Mouse (Mus musculus): ENCODE results near the gene Six1.

Six1 gene

GRCm38 (mm10) chr12:73037385-73038160, 16.1 kb downstream of the Six1 start:
- no peak for DNase-seq (ENCODE audit: inconsistent age in 2 of 2, low spot score in 1 of 2)

DNA sequence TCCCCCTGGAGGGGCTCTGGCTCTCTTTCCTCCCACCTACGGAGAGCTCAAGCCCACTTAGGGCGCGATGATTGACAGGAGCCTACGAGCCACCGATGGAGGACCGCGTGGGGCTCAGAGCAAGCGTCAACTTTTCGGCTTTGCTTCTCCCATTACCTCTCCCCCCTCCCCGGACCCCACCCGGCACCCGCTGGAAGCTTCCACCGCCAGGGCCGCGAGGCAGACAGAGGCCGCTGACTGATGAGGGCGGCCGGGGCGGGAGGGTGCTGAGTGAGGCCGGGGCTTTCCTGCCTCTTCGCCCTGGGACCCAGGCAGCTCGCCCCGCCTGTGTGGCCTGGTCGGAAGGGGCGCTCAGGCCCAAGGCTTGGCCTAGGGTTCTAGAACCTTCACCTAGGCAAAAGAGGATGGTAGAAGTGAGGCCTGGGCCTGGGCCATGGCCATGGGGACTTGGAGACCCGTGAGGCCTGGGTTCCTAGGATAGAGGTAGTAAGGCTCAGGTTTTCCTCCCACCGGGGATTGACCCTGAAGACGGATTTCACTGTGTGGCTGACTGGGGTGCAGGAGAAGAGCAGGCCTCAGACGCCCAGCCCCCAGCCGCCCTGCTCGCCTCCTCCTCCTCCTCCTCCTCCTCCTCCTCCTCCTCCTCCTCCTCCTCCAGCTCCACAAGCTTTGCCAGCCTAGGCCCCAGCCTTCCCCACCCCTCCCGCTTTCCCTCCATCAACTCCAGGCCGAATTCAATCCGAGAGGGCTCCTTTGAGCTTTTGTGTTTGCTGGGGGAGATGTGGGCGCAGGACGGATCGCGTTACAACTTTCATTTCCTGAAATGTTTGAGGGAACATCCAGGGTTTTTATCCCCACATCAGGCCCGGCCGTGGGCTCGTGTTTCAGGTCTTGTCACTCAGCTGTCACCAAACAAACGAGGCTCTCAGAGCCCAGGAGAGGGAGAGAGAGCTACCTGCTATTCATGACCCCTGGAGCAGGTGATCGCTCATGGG, 18.5 kb downstream of the Six1 start:
- DNase-seq (ENCODE audit: inconsistent age in 2 of 2, low spot score in 1 of 2): no peak

- no peak for DNase-seq (ENCODE audit: inconsistent age in 2 of 2, low spot score in 1 of 2)
Observed at GRCm38 (mm10) chr12:73032665-73033064, 21.0 kb downstream of the Six1 start.

GRCm38 (mm10) chr12:73031315-73031714, 22.4 kb downstream of the Six1 start:
- no peak for DNase-seq (ENCODE audit: inconsistent age in 2 of 2, low spot score in 1 of 2)

DNA sequence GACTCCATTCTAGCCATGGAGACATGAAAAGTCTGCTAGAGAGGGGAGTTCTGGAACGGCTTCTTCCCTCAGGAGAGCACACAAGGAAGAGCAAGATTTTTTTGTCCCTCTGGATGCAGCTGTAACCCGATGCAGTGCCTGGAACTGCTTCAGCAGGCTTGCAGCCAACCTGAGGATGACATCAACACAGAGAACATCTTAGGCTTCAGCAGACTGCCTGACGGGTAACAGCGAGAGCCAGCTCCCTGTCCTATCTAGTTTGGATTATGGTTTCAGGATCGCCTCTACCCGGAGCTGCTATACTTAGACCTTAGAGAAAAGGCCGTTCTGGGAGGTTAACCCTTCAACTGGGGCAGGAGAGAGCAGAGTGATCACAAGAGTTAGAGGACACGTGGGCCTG, 28.2 kb downstream of the Six1 start:
- peak; percentile 55 to 64 for DNase-seq (ENCODE audit: inconsistent age in 2 of 2, low spot score in 1 of 2)

DNA sequence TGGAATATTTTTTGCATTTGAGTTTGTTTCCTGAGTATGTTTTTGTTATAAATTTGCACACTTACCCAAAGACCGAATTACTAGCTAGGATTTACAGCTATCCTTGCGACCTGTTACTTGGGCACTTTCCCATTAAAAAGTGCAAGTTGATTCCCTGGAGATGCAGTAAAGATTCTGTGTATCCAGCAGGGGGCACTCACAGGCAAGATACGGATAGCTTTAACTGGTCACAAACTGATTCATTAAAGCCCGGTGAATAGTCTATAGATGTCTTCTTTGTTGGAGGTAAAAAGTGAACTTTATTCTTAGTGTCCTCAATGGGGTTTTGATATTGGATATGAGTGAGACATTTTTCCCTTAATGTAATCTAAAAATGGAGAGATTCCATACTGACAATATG, 32.7 kb downstream of the Six1 start:
- DNase-seq (ENCODE audit: inconsistent age in 2 of 2, low spot score in 1 of 2): peak; percentile 65 to 90

DNA sequence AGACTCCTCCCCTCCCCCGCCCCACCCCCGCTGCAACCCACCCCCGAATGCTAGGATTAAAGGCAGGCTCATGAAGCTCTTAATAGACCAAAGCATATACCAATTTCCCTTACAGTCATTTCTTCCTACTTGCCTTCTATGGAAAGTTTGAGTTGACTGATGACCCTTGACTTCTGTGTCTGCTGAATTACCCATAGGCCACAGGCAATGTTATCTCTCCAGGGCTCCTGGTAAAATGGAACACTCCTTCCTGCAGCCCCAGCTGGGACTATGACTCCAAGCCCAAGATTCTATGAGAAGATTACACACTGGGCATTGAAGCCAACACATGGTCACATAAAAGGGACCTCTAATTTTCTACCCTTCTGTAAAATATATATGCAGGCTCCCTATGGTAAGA, 33.3 kb downstream of the Six1 start:
- no peak for DNase-seq (ENCODE audit: inconsistent age in 2 of 2, low spot score in 1 of 2)

- no peak for DNase-seq (ENCODE audit: inconsistent age in 2 of 2, low spot score in 1 of 2)
Observed at GRCm38 (mm10) chr12:73018838-73019237, 34.8 kb downstream of the Six1 start.

GRCm38 (mm10) chr12:73016171-73016570, 37.5 kb downstream of the Six1 start:
- no peak for DNase-seq (ENCODE audit: inconsistent age in 2 of 2, low spot score in 1 of 2)

DNA sequence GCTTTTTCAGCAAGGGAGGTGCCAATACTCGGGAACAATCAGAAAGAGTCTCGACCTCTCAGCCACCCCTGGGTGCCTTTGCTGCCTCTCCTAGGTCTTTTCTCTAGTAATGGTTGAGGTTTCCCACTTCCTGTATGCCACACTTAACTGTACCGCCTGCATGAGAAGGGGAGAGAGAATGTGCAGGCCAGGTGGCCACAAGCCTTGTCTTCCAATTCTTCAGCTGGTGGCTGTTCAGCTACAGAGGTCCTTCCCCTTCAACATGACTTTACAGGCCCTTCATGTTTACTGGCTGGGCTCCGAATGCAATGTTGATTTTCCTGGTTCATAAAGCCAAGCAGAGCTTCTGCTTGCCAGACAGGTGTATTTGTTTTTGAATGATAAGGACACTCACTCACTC, 39.4 kb downstream of the Six1 start:
- no peak for DNase-seq (ENCODE audit: inconsistent age in 2 of 2, low spot score in 1 of 2)

DNA sequence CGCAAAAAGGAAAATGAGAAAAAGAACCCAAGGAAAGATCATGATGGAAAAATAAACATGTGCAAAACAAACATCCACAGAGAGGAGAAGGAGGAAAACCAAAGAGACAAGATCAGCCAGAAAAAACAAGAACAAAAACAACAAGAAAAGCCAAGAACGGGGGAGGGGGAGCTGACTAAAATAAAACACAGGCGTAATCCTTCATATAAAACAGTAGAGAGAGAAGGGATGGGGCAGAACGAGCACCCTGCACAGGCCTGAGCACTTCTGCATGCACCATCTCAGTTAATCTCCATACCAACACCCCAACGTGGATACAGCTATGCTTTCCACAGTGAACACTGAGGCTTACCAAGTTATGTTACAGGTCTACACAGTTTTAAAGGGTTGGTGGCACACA, 40.9 kb downstream of the Six1 start:
- DNase-seq (ENCODE audit: inconsistent age in 2 of 2, low spot score in 1 of 2): no peak

- DNase-seq (ENCODE audit: inconsistent age in 2 of 2, low spot score in 1 of 2): no peak
Observed at GRCm38 (mm10) chr12:73012136-73012785, 41.4 kb downstream of the Six1 start.

- peak in 1 of 2 experiments; percentile 26 for DNase-seq (ENCODE audit: inconsistent age in 2 of 2, low spot score in 1 of 2)
Observed at GRCm38 (mm10) chr12:73002903-73003302, 50.8 kb downstream of the Six1 start.

DNA sequence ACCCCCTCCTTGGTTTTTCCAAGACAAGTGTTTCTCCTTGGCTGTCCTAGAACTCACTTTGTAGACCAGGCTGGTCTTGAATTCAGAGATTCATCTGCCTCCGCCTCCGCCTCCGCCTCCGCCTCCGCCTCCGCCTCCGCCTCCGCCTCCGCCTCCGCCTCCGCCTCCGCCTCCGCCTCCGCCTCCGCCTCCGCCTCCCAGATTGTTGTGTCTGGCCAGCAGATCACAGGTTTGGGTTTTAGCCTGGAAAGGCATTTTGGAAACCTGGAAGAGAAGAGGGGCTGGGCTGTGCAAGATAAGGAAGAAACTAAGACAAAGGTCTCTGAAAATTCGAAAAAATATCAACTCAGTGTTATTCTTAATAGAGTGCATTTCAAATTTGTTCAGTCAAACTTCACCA, 51.4 kb downstream of the Six1 start:
- DNase-seq (ENCODE audit: inconsistent age in 2 of 2, low spot score in 1 of 2): peak; percentile 46 to 81

DNA sequence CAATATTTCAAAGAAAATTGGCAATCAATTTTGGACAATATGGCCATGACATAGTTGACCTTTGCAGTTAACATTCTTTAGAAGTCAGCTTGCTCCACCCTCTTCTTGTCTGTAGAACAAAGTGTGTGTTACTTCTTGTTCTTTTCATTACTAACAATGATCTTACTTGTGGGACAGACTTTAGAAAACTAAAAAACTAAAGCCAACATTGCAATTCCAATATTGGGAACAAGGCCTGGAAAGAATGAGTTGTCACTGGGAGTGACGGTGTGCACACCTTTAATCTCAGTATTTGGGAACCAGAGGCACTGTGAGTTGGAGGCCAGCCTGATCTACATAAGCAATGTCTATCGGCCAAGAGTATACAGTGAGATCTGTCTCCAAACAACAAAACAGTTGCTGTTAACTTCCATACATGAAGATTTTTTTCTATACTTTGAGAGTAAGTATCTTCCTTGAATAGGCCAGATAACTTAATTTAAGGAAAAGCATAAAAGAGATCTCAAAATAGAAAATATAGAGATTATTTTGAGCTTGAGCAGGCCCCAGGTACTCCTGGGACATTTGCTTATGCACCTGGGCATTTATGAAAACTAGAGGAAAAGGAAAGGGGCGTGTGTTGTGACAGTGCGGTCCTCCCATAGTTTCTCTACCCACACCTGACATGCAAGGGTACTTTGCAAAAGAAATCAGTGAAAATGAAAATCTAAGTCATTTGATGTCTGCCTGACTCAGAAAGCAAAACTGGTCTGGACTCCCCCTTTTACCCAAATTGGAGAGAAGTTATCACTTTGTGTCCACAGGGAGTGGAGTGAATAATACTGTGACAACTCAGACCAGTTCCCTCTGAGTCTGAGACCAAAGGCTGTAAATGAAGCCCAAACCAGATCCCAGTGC, 55.3 kb downstream of the Six1 start:
- no peak for DNase-seq (ENCODE audit: inconsistent age in 2 of 2, low spot score in 1 of 2)

GRCm38 (mm10) chr12:72996646-72997045, 57.0 kb downstream of the Six1 start:
- DNase-seq (ENCODE audit: inconsistent age in 2 of 2, low spot score in 1 of 2): no peak

Data from adrenal gland, adult (tissue).